Mouse (Mus musculus) forebrain, embryonic 10.5 days (tissue): ENCODE results near the gene Akap2. TPM values are rescaled to one million over a fixed set of nuclear protein-coding genes. Genes with fewer than 3 reads are reported as not detected.

Experiments used
- polyA plus RNA-seq: library from polyadenylated mRNA; unstranded; fragments of >200 nt; fragmentation: Nextera tagmentation; extraction: Ambion mirVana; gene quantifications from 2 replicates; pipeline ENCODE4 v1.2.1, GENCODE M21; 2016

The Akap2 gene
- polyA plus RNA-seq, 1 experiment from 2014 or later, result 18.3 TPM

Other genes with a start within 250 kb of the Akap2 start
- 17.5 and 22.6 TPM in 2 replicates for gene Pakap, start 149.5 kb upstream of the Akap2 start, polyA plus RNA-seq
- gene D630039A03Rik, start 198.6 kb downstream of the Akap2 start, polyA plus RNA-seq, result not detected in 2 replicates
- 442 and 447 TPM in 2 replicates for gene Txn1, start 238.8 kb downstream of the Akap2 start, polyA plus RNA-seq